Mouse (Mus musculus) cerebellum, adult 2 months (tissue): ENCODE data around the gene Ip6k1.

Experiments
- CTCF ChIP-seq: fragments of 200-500 bp; IDR thresholded peaks from 2 replicates; pipeline ENCODE4 v1.5.1; 2011; ENCODE audit warnings: low read depth, mild to moderate bottlenecking, control low read depth, low read length, moderate library complexity, borderline replicate concordance; ENCODE audit not compliant: insufficient read depth
- POLR2A ChIP-seq: fragments of 200-500 bp; IDR thresholded peaks from 2 replicates; pipeline ENCODE4 v1.6.1; 2011; ENCODE audit warnings: low read length, control low read depth, borderline replicate concordance; ENCODE audit not compliant: insufficient read depth

GRCm38 (mm10) chr9:108048566-108048955 is 46.3 kb downstream of the Ip6k1 start:
- TF ChIP-seq CTCF, result no peak
- TF ChIP-seq POLR2A, result no peak
